Mouse (Mus musculus) forebrain, postnatal 0 days (tissue): Measurements from ENCODE around the gene Col4a3. TPM values are rescaled to one million over a fixed set of nuclear protein-coding genes. Genes with fewer than 3 reads are reported as not detected.

Source experiments
- ATAC-seq: fragments of 200-750 bp; cut with Nextera tagmentation; 2 replicates; pipeline ENCODE4 v1.8.0; 2017; ENCODE audit warnings: mild to moderate bottlenecking, moderate library complexity
- DNase-seq: peaks from one replicate; pipeline ENCODE4 v3.0.0-alpha.2; 2015
- H3K27ac ChIP-seq: fragments of 300-500 bp; sonication (generic); 2 replicates; pipeline ENCODE4 v1.5.1; 2014; ENCODE audit warnings: low read depth, mild to moderate bottlenecking, antibody characterized with exemption, low read length, moderate library complexity, mixed read lengths
- H3K27me3 ChIP-seq: fragments of 300-500 bp; sonication (generic); 2 replicates; pipeline ENCODE4 v1.6.1; 2014; ENCODE audit warnings: mild to moderate bottlenecking, low read length, mixed read lengths; ENCODE audit not compliant: insufficient read depth
- H3K36me3 ChIP-seq: fragments of 300-500 bp; sonication (generic); 2 replicates; pipeline ENCODE4 v1.6.1; 2014; ENCODE audit warnings: mild to moderate bottlenecking, moderate library complexity; ENCODE audit not compliant: insufficient read depth
- H3K4me1 ChIP-seq: fragments of 300-500 bp; sonication (generic); 2 replicates; pipeline ENCODE4 v1.6.1; 2014; ENCODE audit warnings: antibody characterized with exemption; ENCODE audit not compliant: insufficient read depth
- H3K4me2 ChIP-seq: fragments of 300-500 bp; sonication (generic); 2 replicates; pipeline ENCODE4 v1.6.1; 2014; ENCODE audit warnings: low read depth, mild to moderate bottlenecking, moderate library complexity
- H3K4me3 ChIP-seq: fragments of 300-500 bp; sonication (generic); 2 replicates; pipeline ENCODE4 v1.5.1; 2014; ENCODE audit warnings: low read depth, low read length, mixed read lengths
- H3K9ac ChIP-seq: fragments of 300-500 bp; sonication (generic); 2 replicates; pipeline ENCODE4 v1.6.1; 2014; ENCODE audit warnings: mild to moderate bottlenecking
- H3K9me3 ChIP-seq: fragments of 300-500 bp; sonication (generic); 2 replicates; pipeline ENCODE4 v1.6.1; 2016; ENCODE audit warnings: low read length
- CTCF ChIP-seq: sonication (generic); IDR thresholded peaks from 2 replicates; pipeline ENCODE4 v1.5.1; 2016; ENCODE audit warnings: antibody characterized with exemption, control low read depth, low read depth
- WGBS: fragments of 180-500 bp; shearing (Covaris S2); extraction: QIAGEN DNeasy Blood & Tissue Kit; methylation state at CpG from one replicate; pipeline ENCODE4 v1.1.7; 2014; 5-methylcytosine and 5-hydroxymethylcytosine counted together
- polyA plus RNA-seq: library from polyadenylated mRNA; unstranded; fragments of >200 nt; fragmentation: Nextera tagmentation; extraction: Ambion mirVana; gene quantifications from 2 replicates; pipeline ENCODE4 v1.2.1, GENCODE M21; 2015
- total RNA-seq: library from RNA; depleted of rRNA; stranded (reverse); fragments of >200 nt; gene quantifications from 2 replicates; pipeline ENCODE4 v1.2.3, GENCODE M21; 2014

Col4a3 gene
- total and polyA plus RNA-seq, 2 experiments from 2014 or later: 0.27 to 0.57 TPM

- DNase-seq: no peak
- no peak overlapping the region for H3K27ac ChIP-seq
- ATAC-seq: no peak
- 79% methylated on average over 2 of the region's 2 CpGs for WGBS
- TF ChIP-seq CTCF: no peak
- H3K9me3 ChIP-seq: no peaks in the 10 kb centered on the region
- no peaks in the 10 kb centered on the region for H3K27me3 ChIP-seq
- no peak overlapping the region for H3K4me3 ChIP-seq
- no peak overlapping the region for H3K4me2 ChIP-seq
- no peaks in the 10 kb centered on the region for H3K4me1 ChIP-seq
- H3K36me3 ChIP-seq: no peaks in the 10 kb centered on the region
- H3K9ac ChIP-seq: no peak overlapping the region
Measured at GRCm38 (mm10) chr1:82625474-82625873, 38.8 kb downstream of the Col4a3 start.

GRCm38 (mm10) chr1:82627652-82628051 lies 40.9 kb downstream of the Col4a3 start:
- Histone ChIP-seq H3K36me3 (no peaks in the 10 kb centered on the region), H3K27me3 (no peaks in the 10 kb centered on the region), H3K9ac (no peak overlapping the region), H3K9me3 (no peaks in the 10 kb centered on the region), H3K4me3 (no peak overlapping the region), H3K27ac (no peak overlapping the region), H3K4me1 (no peaks in the 10 kb centered on the region), H3K4me2 (no peak overlapping the region)
- ATAC-seq (no peak), DNase-seq (no peak)
- no peak for TF ChIP-seq CTCF
- WGBS: 88% methylated on average over 4 of the region's 4 CpGs

GRCm38 (mm10) chr1:82629495-82629894 lies 42.8 kb downstream of the Col4a3 start:
- H3K9ac ChIP-seq: no peak overlapping the region
- no peaks in the 10 kb centered on the region for H3K27me3 ChIP-seq
- WGBS: 87% methylated on average over 5 of the region's 5 CpGs
- H3K9me3 ChIP-seq: no peaks in the 10 kb centered on the region
- H3K4me2 ChIP-seq: no peak overlapping the region
- H3K36me3 ChIP-seq: no peaks in the 10 kb centered on the region
- no peak for TF ChIP-seq CTCF
- no peak overlapping the region for H3K27ac ChIP-seq
- no peak overlapping the region for H3K4me3 ChIP-seq
- H3K4me1 ChIP-seq: no peaks in the 10 kb centered on the region
- no peak for ATAC-seq
- DNase-seq: no peak

- TF ChIP-seq CTCF: no peak
- H3K4me1 ChIP-seq: no peaks in the 10 kb centered on the region
- H3K9me3 ChIP-seq: no peaks in the 10 kb centered on the region
- no peak overlapping the region for H3K4me2 ChIP-seq
- H3K4me3 ChIP-seq: no peak overlapping the region
- ATAC-seq (no peak), DNase-seq (no peak)
- H3K9ac ChIP-seq: no peak overlapping the region
- H3K27ac ChIP-seq: no peak overlapping the region
- 82% methylated on average over 6 of the region's 6 CpGs for WGBS
- no peaks in the 10 kb centered on the region for H3K36me3 ChIP-seq
- H3K27me3 ChIP-seq: no peaks in the 10 kb centered on the region
Measured at GRCm38 (mm10) chr1:82631169-82631792, 44.6 kb downstream of the Col4a3 start.

- ATAC-seq (peak; percentile 77), DNase-seq (peak; percentile 49)
- no peaks in the 10 kb centered on the region for H3K4me1 ChIP-seq
- H3K9ac ChIP-seq: no peak overlapping the region
- H3K9me3 ChIP-seq: no peaks in the 10 kb centered on the region
- H3K4me2 ChIP-seq: no peak overlapping the region
- H3K27ac ChIP-seq: no peak overlapping the region
- no peaks in the 10 kb centered on the region for H3K27me3 ChIP-seq
- no peaks in the 10 kb centered on the region for H3K36me3 ChIP-seq
- TF ChIP-seq CTCF: no peak
- no peak overlapping the region for H3K4me3 ChIP-seq
- WGBS: 42% methylated on average over 19 of the region's 19 CpGs
Measured at GRCm38 (mm10) chr1:82634545-82635253, 48.0 kb downstream of the Col4a3 start.

- Histone ChIP-seq H3K4me2 (no peak overlapping the region), H3K4me1 (no peaks in the 10 kb centered on the region), H3K4me3 (no peak overlapping the region), H3K9ac (no peak overlapping the region), H3K27ac (no peak overlapping the region), H3K9me3 (no peaks in the 10 kb centered on the region), H3K27me3 (no peaks in the 10 kb centered on the region), H3K36me3 (no peaks in the 10 kb centered on the region)
- ATAC-seq (no peak), DNase-seq (no peak)
- 90% methylated on average over 9 of the region's 9 CpGs for WGBS
- no peak for TF ChIP-seq CTCF
Measured at GRCm38 (mm10) chr1:82635254-82635620, 48.5 kb downstream of the Col4a3 start.

GRCm38 (mm10) chr1:82636321-82636720 lies 49.6 kb downstream of the Col4a3 start:
- Histone ChIP-seq H3K4me2 (no peak overlapping the region), H3K4me1 (peaks cover 1% of the 10 kb centered on the region; the same call in 1 of the 2 replicates), H3K27me3 (no peaks in the 10 kb centered on the region), H3K4me3 (no peak overlapping the region), H3K9ac (no peak overlapping the region), H3K9me3 (no peaks in the 10 kb centered on the region), H3K27ac (no peak overlapping the region), H3K36me3 (no peaks in the 10 kb centered on the region)
- ATAC-seq: no peak
- no peak for TF ChIP-seq CTCF
- no peak for DNase-seq
- 87% methylated on average over 4 of the region's 4 CpGs for WGBS
